Mouse (Mus musculus) heart, adult 8-10 months (tissue): ENCODE data around the gene Vti1a. TPM values are rescaled to one million over a fixed set of nuclear protein-coding genes. Genes with fewer than 3 reads are reported as not detected.

Experiments used
- DNase-seq: peaks from one replicate; pipeline ENCODE4 v3.0.0; 2022; ENCODE audit warnings: low spot score
- total RNA-seq, 4 experiments: library from RNA; stranded (reverse); gene quantifications; 2 replicates each; pipeline ENCODE4 v1.2.4; 2022

Vti1a gene
- total RNA-seq, 4 experiments from 2014 or later, result 15.7 to 19.5 (median 17.5) TPM

DNA sequence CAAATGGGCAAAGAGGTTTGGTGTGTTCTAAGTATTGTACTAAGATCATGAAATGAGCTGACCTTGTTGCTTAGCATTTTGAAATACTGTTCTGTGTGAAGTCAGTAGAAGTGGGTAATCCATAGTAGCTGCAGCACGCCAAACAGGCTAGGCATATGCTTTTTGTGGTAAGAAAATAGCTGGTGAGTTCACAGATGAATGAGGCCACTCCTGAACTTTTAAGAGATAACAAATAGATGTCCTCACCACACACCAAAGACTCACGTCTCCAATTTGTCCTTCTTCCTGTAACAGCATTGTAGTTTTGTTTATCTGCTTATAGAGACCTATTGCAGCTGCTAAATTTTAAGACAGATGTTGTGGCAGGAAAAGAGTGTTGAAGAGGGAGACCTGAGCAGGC lies 62.8 kb downstream of the Vti1a start:
- DNase-seq, result no peak

DNA sequence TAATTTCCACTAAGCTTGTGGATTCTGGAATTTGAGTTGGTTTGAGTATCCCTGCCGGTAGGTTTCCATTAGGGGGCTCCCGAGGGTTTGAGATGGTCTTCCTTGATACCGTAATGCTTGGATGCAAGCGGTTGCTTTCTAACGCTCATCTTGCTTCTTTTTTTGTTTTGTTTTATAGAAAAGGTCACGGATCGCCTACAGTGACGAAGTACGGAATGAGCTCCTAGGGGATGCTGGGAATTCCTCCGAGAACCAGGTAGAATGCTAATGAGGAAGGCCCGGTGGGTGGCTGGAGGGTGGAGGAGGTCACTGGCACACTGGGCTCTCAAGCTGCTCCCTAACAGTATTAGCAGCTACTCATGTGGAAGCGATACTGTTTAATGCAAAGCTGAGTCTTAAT lies 64.7 kb downstream of the Vti1a start:
- DNase-seq, result no peak

DNA sequence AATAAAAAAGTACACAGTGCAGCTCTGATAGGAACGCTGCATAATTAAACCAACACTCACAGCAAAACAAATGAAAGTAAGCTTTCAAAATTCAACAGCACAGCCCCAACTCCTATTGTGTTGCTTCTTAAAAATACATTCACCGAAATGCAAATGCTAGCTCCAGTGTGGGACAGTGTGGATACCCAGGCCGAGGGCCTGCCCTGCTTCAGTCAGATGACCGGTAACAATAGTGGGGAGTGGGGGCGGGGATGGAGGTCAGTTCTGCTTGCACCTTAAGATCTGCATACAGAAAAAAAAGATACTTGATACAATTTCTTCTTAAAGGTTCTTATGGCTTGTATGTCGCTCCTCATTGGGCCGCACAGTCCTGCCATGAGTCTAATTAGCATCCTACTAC lies 65.2 kb downstream of the Vti1a start:
- no peak for DNase-seq

DNA sequence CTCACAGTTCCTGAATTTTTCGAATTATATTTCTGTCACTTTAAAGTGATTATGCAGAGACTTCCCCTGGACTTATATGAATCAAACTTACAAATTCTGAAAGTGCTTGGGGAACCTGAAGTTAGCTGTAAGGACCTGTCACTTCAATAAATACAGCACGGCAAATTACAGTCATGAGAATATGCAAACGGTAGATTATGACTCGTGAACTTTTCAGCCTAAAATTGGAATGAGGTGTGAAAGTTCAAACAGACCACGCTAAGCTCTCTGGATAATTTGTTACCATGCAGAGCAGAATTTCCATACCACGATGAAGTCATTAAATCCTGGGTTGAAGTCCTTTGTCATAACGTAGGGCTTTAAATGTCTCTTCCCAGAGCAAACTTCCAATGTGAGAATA lies 66.7 kb downstream of the Vti1a start:
- DNase-seq, result no peak

DNA sequence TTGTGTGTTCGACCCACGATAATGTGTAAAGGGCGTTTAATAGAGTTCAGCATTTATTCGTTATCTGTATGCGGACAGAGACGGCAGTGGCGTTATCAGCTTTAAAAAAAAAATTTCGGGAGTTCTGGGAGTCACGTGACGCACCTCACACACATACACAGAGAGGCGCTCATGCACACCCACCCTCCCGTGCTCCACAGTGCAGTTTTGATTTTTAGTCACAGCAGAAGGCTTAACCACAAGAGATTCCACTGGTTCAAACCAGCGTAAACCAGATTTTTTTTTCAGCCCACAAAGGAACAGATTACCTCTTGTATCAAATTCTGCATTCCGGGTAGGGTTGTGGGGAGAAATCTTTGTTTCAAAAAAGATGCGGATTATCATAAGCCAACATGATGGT lies 68.5 kb downstream of the Vti1a start:
- DNase-seq, result no peak

DNA sequence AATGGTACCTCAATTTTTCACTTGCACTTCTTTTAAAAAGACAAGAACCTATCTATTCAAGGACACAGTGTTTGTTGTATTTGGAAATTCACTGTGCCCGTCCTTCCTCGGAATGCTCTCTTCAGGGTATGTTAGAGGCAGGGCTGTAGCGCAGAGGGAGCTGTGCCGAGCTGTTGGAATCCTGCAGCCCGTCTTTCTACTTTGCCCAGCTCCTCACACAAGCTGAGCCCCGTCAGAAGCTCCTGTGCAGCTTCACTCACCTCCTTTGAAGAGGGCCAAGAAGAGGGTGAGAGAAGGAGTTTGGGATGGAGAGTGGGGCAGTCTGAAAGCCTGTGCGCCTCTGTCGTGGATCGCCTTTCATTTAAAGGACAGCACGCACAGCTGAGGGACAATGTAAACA lies 72.9 kb downstream of the Vti1a start:
- DNase-seq, result no peak

DNA sequence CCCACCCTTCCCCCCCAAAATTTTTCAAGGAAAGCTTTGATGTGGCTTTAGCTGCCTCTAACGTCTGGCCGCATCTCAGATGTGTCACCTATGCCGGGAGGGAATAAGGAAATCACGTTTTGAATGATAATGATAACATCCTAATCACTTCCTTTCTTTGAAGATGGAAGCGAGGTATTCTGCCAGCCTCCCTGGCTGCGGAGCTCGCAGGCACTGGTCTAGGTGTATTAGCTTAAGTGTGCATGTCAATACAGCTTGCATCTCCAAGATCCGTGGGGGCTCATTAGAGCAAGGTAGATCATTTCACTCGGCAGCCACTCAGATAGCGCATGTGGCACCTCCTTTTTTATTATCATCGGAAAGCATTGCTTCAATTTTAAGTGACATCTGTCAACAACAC lies 74.2 kb downstream of the Vti1a start:
- no peak for DNase-seq

DNA sequence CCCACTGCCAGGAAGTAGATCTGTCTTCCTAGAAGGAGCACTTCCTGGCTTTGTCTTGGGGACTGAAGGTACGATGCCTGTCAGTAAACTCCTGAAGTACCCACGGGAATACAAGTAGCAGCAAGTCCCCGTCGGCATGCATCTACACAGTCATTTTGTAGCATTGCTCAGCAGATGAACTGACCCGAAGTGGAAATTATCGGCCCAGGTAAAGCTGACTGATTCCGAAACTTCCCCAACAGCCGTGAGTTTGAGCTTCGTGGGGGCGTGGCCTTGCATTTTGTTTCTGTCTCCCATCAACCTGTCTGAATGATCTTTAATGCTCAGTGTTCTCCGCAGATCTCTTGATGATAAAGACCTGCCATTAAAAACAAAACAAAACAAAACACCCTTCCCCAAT lies 85.5 kb downstream of the Vti1a start:
- DNase-seq, result no peak

DNA sequence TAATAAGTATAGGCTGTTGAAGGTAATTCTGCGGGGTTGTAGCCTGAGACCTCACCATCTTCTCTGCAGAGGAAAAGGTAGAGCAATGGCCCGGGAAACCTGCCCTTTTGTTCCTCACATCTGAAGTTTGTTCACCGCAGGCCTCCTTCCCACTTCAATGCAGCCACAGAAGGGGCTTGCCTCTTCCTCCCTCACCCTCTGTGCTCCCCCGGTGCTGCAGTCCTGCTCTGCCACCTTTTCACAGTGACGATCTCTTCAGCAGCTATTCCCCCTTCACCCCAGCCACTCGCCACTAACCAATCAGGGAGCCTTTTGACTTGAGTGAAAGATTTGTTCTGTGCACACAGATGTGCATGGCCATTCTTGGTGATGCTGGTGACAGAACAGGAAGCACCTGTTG lies 92.4 kb downstream of the Vti1a start:
- no peak for DNase-seq

DNA sequence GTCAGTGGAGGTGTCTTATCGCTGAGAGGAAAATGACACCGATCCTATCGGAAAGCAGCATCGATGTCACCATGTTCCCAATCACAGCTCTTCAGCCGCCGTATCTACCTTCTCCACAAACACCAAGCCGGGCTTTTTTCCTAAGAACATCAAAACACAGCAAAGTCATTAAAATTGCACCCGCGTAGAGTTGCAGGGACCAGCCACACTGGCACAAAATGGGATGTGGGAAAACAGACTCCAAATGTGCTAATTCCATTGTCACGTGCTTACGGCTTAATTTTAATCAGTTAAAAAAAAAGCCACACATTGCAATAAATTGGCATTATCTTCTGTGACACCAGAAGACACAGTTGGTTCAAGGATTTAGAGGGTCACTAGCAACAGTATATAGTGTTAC lies 95.3 kb downstream of the Vti1a start:
- no peak for DNase-seq

DNA sequence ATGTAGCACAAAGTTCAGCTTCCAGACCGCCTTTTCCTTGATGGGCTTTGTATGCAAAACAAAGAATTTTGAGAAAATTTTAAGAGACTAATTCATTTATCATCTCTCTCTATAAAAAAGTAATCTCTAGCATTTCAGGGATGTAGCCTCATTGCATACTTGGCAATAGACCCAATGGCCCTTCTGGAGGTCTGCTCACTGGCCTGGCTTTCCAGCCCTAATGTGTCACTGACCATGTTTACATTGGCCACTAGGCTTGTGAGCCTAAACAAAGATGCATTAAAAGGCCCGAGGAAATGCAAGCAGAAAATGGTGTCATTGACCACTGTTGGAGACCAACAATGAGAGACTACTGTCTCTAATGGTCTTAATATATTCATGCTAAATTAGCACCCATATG lies 95.8 kb downstream of the Vti1a start:
- DNase-seq, result no peak

DNA sequence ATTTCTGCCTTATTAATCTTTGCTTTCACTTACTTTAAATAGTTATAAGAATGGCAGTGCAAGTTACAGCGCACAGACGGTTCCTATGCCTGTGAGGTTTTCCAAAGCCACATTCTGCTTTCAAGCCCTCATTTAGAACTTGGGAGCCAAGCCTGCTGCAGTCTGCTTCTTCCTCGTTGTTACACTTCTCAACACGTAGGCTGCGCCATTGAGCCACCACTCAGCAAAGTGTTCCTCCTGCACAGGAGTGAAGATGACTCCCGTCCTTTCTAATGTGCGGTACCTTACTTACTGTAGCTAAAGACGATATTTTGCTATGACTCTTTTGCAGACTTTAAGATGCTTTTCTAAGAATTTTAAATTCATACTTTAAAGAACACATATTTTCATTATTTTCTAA lies 98.0 kb downstream of the Vti1a start:
- peak; percentile 17 for DNase-seq

DNA sequence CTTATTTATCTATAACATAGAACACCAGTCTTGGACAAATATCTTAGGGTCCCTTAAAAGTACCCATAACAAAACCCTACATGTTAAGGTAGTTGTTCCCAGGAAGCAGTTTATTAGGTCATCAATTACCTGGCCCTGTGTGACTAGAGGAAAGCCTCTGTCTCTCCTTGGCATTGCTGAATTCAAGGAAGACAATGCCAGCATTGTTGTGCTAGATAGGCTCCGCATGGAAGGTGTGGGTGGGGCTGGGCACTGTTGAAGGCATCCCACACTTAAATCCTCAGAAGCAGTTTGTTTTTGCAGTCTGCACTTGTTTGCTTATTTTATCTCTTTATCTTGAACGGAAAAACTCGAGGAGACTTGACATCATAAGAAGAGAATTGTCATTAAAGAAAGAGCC lies 102.7 kb downstream of the Vti1a start:
- no peak for DNase-seq

DNA sequence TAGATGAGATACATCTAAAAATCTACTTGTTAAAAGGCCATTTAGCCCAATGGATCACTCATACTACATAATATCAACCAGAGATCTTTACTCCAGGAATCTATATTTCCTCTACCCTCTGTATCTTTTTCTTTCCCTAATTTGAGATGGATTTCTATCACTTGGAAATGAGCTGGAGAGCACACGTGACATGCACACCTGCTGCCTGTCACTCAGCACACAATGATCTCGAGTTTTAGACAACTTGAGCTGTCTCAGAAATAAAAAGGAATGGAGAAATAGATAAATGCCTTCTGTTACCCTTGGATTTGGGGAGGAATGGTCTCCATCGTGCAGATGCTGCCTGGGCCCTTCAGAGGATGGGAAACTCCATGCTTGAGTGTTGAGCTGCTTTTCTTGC lies 103.9 kb downstream of the Vti1a start:
- DNase-seq, result no peak

DNA sequence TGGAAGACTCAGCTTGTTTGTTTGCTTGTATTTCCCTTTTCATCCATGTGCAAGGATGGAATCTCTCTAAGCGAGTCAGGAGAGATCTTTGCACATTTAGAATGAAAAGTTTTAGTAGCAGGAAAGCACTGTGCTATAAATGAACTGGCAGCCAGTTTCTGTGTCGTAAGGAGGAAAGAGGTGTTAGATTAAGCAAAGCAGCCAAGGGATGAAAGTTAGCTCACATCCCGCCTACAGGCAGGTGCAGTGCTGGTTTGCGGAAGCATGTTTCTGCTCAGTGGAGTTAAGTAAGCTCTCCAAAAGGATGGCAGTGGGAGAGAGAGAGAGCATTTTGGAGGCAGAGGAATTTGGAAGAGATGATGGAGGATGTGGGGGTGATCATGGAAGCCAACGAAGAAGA lies 105.7 kb downstream of the Vti1a start:
- no peak for DNase-seq

DNA sequence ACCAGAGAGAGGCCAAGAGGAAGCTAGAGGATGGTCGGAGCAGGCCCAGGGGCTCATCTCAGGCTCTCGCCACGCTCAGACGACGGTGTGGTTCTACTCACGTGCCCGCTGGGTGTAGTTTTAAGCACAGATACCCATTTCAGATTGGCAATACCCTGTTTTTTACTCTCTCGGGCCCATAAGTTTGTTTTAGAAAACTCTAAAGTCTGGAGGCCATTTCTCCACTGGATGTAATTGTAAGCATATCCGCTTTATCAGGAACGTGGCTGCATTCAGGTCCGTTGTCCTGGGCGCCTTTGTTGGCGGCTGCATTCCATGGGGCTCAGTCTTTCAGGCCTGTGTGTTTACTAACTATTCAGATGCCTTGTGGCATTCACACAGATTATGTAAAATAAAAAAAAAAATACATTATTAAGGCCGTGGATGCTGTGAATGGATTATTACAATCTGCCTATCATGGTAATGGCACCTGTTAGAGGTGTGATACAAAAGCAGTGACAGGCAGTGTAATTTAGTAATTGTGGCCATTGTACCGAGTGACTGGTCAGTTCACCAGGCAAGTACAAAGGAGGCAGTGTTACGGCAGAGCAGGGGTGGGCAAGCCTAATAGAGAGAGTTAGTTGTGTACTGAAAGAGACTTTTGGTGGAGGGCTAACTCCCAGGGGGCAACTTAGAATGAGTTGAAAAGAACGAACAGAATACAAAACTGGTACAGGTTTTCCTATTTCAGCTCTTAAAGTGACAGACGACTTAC lies 106.4 kb downstream of the Vti1a start:
- DNase-seq, result no peak

DNA sequence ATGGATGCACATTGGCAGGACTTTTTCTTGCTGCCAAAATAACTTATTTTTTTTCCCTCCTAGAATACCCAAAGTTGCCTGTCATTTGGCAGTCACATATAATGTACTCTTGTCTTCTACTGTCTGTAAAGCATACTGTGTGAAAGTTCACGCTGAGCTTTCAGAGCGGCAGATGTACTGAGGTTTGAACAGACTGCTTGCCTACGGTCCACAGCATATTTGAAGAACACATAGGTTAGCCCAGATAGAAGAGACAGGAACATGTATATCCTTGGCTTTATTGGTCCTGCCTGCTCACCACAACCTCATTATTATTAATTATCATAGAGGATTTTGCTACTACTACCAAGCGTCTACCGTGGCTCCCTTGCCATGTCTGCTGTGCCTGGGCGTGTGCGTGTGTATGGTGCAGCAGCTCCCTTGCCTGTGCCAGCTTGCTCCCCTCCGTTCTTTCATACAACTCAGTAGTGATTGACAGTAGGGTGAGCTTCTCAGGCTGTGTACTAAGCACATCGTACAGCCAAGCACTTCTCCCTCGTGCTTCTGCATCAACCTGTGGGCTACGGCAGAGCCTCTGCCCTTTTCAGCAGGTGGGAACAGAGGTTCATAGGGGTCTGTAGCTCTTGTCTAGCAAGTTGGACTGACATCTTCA lies 107.1 kb downstream of the Vti1a start:
- no peak for DNase-seq

DNA sequence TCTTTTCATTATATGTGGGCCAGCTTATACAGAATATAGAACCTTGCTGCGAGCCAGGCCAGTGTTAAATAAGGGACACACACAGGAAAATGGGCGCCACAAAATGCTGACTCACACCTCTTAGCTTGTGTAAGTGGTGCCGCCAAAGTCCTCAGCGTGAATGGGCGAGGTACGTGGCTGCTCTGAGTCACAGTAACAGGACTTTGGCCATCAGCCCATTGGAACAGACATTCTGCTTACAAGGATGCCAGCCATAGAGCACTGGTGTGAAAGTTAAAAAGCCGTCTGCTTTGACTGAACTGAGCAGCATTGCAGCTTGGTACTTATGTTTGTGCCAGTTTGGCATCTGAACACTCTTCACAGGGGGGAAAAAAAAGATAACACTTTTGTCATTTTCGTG lies 107.9 kb downstream of the Vti1a start:
- peak; percentile 73 for DNase-seq

DNA sequence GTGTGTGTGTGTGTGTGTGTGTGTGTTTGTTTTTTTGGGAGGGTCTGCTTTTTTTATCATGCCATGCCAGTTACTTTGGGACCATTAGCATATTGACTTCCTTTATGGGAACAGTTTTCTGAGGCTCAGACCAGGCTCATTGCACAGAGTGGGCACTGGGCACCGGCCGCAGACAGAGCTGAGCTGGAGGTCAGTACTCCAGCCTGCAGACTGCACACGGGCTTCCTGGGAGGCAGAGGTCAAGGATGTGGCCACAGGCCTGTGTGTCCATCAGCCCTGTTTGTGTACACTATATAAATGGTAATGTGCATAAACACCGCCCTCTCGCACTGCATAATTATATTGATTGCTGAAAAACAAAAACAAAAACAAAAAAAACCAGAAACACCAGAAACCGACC lies 108.4 kb downstream of the Vti1a start:
- DNase-seq, result no peak

DNA sequence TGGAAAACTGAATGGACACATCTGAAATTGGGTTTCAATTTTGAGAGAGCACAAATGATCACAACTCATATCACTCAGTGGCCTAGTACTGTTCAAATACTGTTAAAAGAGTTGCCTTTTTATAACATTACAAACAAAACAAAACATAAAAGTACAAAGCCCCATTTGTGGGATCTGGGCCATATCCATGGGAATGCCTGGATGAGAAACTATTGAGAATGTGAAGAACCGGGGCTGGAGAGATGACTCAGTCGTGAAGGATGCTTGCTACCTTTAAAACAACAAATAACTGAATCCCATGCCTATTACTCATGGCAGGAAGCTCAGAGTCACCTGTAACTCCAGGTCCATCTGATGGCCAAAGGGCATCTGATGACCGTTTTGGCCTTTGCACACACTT lies 124.2 kb downstream of the Vti1a start:
- DNase-seq, result no peak

DNA sequence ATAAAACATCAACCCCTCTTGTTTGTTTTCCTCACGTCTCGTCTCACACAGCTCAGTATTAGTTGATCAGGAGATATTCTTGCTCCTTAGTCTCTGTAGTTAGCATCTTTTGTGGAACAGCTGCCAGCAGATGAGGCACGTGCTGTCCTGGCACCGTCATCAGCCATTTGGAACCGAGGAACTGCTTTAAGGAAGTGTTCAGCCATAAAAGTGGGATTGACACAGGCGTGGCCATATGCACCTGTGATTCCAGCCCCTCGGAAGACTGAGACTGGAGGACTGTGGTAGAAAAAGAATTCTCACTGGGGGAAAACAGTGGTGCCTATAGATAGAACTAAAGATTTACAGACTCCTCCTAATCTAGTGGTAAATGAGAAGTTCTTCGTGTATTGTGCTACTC lies 127.5 kb downstream of the Vti1a start:
- no peak for DNase-seq

DNA sequence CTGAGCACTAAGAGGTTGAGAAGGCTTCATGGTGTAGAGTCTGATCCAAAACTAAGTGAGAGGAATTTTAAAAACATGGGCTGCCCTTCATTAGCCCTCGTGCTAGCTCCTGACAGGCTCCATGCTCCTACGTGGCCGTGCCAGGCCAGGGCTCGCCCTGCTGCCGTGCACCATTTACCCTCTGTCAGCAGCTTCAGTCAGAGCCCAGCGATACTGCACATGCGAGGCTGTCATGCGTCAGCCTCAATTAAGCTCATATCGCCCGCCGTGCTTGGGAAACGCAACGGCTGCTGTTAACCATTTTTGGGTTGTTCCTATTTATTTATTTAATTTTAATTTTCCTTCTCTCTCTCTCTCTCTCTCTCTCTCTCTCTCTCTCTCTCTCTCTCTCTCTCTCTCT lies 133.0 kb downstream of the Vti1a start:
- DNase-seq, result no peak

DNA sequence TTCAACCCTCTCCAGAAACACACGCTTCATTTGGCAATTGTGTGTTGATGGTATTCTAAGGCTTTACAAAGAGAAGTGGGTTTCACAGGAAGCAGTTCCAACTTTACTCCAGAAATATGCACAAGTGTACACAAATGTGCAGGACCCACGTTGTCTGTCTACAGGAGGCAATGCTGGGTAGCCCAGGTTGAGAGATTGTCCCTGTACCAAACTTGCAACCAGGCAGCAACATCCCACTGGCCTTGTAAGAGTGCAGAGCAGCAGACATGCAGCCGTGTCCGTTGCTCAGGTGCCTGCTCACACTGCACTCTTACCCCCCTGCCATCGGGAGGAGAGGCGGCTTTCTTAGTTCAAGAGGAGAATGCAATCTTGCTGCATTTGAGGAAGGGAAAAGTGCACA lies 133.4 kb downstream of the Vti1a start:
- DNase-seq, result no peak
